Mouse (Mus musculus) ovary, postnatal 14 days (tissue): ENCODE measurements around the gene Kmt2a.
A peak's percentile ranks its signal among the peaks of the same experiment; 100 is the strongest.

Source experiments
- DNase-seq: peaks from one replicate; pipeline ENCODE4 v3.0.0; 2022; ENCODE audit warnings: low spot score

Kmt2a gene

DNA sequence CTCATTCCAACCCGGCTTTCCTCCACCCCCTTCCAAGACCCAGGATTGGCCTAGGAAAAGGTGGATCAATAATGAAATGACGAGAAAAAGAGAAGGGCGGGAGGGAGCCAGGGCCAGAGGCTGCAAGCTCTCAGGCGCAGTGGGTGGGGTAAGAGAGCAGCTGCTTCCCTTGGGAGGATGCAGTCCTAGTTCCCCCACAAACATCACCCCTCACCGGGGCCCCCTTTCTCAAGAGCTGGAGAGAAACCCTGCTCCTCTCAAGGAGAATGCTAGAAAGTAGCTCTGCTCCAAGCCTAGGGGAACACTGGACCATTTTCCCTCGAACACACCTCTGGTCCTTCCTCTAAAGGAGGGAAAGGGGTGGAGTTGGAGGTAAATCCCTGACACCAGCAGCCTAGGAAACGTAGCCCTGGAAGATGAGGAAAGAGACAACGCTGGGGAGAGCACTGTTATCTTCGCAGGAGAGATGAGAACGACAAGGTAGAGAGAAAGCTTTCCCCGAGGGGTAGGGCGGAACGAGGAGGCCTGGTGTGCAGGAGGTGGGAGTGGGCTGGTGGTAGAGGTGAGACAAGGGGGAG, 1.3 kb downstream of the Kmt2a start:
- DNase-seq: no peak

DNA sequence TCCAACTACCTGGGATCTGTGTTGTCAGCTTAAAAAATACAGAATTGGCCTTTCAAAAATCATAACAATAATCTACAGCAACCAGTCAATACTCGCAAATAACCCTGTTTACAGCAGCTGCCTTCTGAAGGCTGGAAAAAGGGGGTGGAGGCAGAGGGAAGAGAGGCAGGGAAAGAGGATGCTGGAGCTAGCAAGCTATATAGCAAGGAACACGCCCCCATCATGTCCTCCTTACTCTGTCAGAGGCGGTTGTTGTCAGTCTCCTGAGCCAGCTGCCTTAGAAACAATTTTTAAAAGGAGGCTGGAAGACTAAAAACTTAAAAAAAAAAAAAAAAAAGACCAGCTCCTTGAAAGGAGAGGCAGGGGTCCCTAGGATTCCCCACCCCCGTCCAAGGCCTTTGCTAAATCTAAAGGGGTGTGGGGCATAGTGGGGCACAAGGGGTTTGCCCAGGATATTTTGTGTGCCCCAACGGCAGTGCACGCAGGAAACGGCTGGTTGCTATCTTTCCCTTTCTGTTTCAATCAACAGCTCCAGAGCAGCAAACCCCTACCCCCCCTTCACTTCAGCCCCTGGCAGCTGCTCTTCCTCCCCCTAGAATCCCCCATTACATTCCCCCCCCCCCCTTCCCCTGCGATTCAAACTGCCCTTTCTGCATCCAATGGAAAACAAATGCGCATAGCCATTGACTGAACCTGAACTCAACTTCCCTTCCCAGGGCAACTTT, 2.2 kb downstream of the Kmt2a start:
- DNase-seq: no peak

DNA sequence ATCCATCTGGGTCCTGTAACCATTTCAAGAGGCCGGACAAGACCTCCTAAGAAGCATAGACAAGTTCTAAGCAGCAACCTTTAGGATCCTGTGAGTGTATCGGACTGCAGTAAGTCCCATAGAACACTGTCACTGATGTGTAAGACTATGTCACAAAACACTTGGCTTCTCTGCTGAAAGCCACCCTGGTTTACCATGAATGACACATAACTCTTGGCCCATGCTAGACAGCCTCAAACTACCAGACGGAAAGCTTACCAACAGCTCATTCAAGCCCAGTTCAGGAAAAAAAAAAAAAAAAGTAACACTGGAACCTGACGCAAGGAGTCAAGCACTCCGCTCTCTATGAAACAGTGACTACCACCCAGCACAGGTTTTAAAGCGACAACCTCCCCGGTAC, 3.4 kb downstream of the Kmt2a start:
- no peak for DNase-seq

DNA sequence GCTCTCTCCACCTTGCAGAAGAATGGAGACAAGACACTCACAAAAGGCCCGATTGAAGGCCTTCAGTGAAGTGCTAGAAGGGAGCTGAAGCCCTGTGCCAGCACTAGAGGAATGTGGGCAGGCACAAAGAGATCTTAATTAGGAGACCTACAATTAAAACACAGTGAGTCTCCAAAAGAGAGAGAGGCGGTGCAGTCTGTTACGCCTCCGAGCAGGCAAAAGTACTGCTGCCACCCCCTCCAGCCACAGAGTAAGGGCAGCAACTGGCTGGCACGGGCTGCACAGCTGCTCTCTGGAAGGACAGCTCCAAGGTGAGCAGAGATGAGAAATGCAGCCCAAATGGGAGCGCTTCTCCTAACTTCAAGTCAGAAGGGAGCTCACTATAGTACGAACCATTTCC, 5.6 kb downstream of the Kmt2a start:
- DNase-seq: peak; percentile 12

GRCm38 (mm10) chr9:44874198-44874597, 6.9 kb downstream of the Kmt2a start:
- no peak for DNase-seq

DNA sequence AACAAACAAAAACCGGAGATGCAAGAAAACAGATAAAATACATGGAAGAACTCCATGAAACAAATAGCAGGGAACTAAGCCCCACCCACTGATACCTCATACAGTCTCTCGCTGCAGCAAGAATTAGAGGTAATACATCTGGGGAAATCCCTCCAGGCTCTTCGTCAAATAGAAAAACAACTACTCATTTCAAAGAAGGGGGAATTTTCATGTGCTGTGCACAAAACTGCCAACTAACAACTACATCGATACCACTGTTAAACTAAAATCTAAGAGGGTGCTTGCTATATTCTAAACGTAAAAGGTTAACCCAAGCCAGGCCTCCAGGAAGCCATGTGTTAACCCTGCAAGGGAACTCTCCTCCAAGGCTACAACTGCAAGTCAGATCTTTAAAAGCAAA, 7.4 kb downstream of the Kmt2a start:
- no peak for DNase-seq

- no peak for DNase-seq
Observed at GRCm38 (mm10) chr9:44868336-44869094, 12.6 kb downstream of the Kmt2a start.

- no peak for DNase-seq
Observed at GRCm38 (mm10) chr9:44867664-44868063, 13.4 kb downstream of the Kmt2a start.

GRCm38 (mm10) chr9:44866501-44867240, 14.4 kb downstream of the Kmt2a start:
- DNase-seq: peak; percentile 11

GRCm38 (mm10) chr9:44861121-44861520, 20.0 kb downstream of the Kmt2a start:
- DNase-seq: no peak

DNA sequence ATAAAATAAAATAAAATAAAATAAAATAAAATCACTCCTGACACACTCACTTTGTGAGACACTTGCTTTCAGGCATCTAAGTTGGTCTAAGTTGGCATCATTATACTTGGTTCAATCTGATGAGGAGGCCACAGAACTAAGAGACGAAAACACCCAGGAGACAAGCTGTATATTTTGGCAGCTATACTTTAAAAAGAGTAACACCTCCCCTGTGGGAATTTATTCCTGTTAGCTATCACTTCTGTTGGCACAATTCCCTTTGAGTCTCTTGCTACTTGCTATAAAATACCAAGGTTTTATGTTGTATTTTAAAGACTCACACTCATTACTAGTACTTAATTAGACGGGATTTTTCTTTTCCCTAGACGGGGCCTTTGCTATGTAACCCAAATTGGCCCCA, 22.4 kb downstream of the Kmt2a start:
- no peak for DNase-seq

- no peak for DNase-seq
Observed at GRCm38 (mm10) chr9:44857405-44857992, 23.6 kb downstream of the Kmt2a start.

DNA sequence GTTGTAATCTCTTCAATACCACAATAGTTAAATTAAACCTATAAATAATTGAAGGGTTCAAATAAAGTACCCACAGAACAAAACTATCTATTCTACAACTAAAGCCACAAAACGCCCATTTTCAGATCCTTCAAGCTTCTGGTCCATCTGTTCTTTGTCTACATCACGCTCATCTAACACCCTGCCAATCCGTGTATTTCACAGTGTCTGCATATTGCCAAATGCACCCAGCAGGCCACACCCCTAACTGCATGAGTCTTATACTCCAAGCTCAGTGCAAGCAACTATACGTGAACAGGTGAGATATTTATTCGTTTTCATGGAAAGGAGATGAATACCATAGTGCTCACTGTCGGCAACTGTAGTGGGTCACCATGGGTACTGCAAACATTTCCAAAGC, 25.9 kb downstream of the Kmt2a start:
- DNase-seq: no peak

DNA sequence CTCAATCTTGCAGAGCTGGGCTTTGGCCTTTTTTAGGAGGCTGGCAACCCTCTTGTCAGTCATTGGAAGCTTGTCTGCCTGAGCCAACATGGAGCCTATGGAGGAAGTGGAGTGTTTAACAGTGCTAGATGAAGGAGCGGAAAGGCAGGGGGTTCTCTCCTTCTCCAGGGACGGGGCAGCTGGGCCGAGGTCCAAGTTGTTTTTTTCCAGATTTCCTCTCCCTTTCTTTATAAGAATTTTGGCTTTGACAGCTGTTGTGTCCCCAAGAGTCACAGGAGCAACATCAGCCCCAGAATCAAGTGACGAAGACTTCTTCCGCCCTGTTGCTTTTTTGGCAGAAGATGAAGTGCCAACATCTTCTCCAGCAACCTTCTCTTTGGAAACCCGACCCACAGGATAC, 33.6 kb downstream of the Kmt2a start:
- DNase-seq: no peak

DNA sequence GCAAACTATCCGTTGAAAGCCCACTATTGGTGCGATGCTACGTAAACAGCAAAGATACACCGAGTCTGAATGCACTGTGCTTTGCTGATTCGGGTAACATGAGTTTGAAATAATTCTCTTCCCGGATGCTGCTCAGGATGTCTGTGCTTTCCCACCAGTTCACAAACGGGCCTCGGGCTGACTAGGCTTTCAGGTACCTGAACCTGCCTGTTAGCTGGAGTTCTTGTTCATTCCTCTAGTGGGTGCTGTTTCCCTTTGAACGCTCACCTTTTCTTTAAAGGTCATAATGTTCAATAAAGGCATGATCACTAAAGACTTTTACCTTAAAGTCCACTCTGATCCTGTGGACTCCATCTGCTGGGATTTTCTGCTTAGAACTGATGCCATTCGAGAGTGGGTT, 39.9 kb downstream of the Kmt2a start:
- peak; percentile 19 for DNase-seq

DNA sequence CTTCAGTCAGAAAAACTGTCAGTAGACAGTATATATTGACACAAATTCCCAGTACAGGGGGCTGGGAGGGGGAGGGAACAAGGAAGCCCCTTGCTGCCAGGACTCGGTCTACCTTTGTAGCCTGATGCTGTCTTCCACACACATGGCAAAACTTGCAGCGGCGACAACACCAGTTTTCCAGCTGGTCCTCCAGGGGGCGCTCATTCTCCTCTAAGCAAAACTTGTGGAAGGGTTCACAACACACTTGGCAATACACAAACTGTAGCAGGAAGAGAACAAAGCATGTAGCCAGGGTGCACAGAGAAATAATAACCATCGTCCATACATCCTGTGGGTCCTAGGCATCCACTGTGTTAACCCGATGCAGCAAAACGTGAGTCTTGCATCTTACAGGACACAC, 44.7 kb downstream of the Kmt2a start:
- DNase-seq: peak; percentile 71

DNA sequence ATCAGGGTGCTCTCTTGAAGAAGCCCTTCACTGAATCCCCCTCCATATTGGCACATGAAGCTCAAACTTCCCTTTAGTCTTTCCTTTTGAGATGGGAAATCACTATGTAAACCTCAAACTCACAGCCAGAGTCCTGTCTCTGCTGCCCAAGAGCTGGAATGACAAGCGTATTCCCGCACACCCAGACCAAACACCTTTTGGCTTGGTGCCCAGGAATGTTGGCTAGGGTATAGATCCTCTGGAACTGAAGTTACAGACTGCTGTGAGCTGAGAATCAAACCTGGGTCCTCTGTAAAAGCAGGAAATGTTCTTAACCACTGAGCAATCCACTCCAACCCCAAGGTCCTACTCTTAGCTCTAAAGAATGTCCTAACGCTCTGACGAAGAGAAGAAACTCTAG, 48.7 kb downstream of the Kmt2a start:
- peak; percentile 18 for DNase-seq

DNA sequence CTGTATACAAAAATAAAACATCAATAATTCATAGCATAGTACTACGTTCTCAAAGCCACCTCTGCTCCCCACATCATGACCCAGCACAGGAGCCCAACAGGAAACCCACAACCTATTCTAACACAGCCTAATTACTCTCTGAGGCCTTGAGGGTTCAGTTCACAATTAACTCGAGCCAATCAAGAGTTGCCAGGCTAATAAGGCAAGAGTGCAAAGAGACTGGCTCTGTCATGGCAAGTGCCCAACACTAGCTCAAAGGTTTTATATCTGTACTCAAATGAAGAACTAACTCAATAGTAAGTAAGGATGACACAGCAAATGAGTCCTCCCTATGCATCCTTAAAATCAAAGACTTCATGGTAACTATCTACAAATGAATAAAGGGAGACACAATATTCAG, 50.6 kb downstream of the Kmt2a start:
- DNase-seq: no peak

DNA sequence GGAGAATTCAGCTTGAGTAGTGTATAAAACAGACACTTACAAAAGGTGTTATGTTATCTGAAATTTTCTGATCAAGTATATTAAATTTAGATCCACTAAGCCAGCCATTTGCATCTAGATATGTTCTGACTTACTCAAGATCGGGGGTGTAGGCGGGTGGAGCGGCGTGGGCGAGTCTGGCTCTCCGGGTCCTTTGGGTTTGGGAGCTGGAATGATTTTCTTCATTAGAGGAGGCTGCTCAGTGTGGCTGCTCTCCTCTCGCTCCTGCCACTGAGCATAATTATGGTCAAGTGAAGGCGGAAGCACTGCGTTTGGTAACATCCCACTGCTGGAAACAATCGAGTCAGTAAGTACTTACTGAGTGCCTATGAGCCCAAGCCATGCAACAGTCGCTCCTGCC, 52.2 kb downstream of the Kmt2a start:
- DNase-seq: no peak

DNA sequence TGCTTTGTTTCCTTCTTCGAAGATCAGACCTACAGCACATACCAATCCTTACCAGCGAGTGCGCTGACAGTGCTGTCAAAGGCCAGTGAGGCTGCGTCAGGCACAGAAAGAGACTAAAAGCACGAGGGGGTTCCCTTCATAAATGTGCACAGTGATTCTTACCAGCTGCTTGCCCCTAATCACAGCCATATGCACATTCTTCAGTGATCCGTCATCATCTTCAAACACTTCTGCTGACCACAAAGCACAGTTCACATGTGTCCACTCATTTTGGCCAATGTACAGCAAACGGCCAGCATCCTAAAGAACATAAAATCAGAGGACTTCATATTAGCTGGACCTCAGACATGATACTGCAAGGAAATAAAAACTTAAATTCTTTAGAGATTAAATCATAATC, 54.4 kb downstream of the Kmt2a start:
- DNase-seq: no peak

GRCm38 (mm10) chr9:44819920-44820827, 60.9 kb downstream of the Kmt2a start:
- no peak for DNase-seq
